Mouse (Mus musculus) heart, adult 2 months (tissue): Measurements from ENCODE around the gene Nt5dc3.

Source experiments
- CTCF ChIP-seq: fragments of 200-600 bp; IDR thresholded peaks from 2 replicates; pipeline ENCODE4 v1.8.1; 2022; ENCODE audit warnings: antibody characterized with exemption, mild to moderate bottlenecking, moderate library complexity
- POLR2A ChIP-seq: fragments of 200-500 bp; IDR thresholded peaks from 2 replicates; pipeline ENCODE4 v1.6.1; 2011; ENCODE audit warnings: mild to moderate bottlenecking, low read depth, low read length, control low read depth; ENCODE audit not compliant: insufficient read depth

- TF ChIP-seq CTCF (no peak), POLR2A (no peak)
Measured at GRCm38 (mm10) chr10:86815133-86815532, 36.3 kb downstream of the Nt5dc3 start.
